Mouse (Mus musculus) c-Kit-positive CD71-positive TER-119-negative erythroid progenitor cells, embryonic 14.5 days (primary cell): ENCODE measurements at regions not wholly inside any gene's neighbourhood (a gene's known extent, or its start where the extent isn't known, plus 50 kb on each side); places are given as distances from the start of the nearest gene placed in this dataset.
"Not testable (repeated sequence)": the region's sequence is repeated elsewhere in the genome, so short reads cannot be mapped to it uniquely, and the experiment has no call there.

Experiments
- DNase-seq: peaks from one replicate; pipeline ENCODE4 v3.0.0-alpha.2; 2013; ENCODE audit warnings: low read depth

- DNase-seq: no peak
Measured at GRCm38 (mm10) chr17:26335551-26335950, 79.1 kb upstream of the Neurl1b start.

GRCm38 (mm10) chr17:26336011-26336410, 78.6 kb upstream of the Neurl1b start:
- no peak for DNase-seq

GRCm38 (mm10) chr17:26337106-26337505, 77.5 kb upstream of the Neurl1b start:
- no peak for DNase-seq

GRCm38 (mm10) chr17:26345436-26345835, 69.2 kb upstream of the Neurl1b start:
- not testable (repeated sequence) for DNase-seq

- DNase-seq: no peak
Measured at GRCm38 (mm10) chr17:26348116-26348515, 66.5 kb upstream of the Neurl1b start.

- no peak for DNase-seq
Measured at GRCm38 (mm10) chr17:26349741-26350140, 64.9 kb upstream of the Neurl1b start.

- DNase-seq: no peak
Measured at GRCm38 (mm10) chr17:26350216-26350615, 64.4 kb upstream of the Neurl1b start.

GRCm38 (mm10) chr17:26351991-26352390, 62.6 kb upstream of the Neurl1b start:
- no peak for DNase-seq

- no peak for DNase-seq
Measured at GRCm38 (mm10) chr17:26352712-26353111, 61.9 kb upstream of the Neurl1b start.

GRCm38 (mm10) chr17:26354431-26354830, 60.2 kb upstream of the Neurl1b start:
- no peak for DNase-seq

GRCm38 (mm10) chr17:26355301-26355700, 59.3 kb upstream of the Neurl1b start:
- DNase-seq: no peak

- DNase-seq: no peak
Measured at GRCm38 (mm10) chr17:26356906-26357305, 57.7 kb upstream of the Neurl1b start.

- no peak for DNase-seq
Measured at GRCm38 (mm10) chr17:26357784-26358183, 56.8 kb upstream of the Neurl1b start.

GRCm38 (mm10) chr17:26360711-26361110, 53.9 kb upstream of the Neurl1b start:
- no peak for DNase-seq

- no peak for DNase-seq
Measured at GRCm38 (mm10) chr17:26361420-26361819, 53.2 kb upstream of the Neurl1b start.

GRCm38 (mm10) chr17:26361992-26362391, 52.6 kb upstream of the Neurl1b start:
- DNase-seq: peak; percentile 62

- DNase-seq: no peak
Measured at GRCm38 (mm10) chr17:26362586-26363361, 51.9 kb upstream of the Neurl1b start.

GRCm38 (mm10) chr17:26363853-26364532, 50.6 kb upstream of the Neurl1b start:
- DNase-seq: no peak
